Mouse (Mus musculus): ENCODE results near the gene Snx30.

DNA sequence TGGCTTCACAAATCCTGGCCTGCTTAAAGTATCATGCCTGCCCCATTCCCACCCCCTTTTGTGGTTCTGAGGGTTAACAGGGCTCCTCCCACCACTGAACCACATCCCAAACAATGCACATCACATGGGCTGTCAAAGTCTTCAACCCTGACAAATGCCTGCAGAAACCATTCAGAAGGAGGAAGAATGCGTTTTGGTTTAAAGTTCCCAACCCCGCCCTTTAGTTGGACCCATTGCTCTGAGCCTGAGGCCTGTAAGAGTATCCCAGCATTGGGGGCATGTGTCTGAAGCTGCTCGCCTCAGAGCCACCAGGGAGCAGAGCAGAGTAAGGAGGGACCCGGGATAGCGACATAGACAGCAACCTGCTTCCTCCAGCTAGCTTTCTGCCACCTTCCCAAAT is 68.2 kb downstream of the Snx30 start:
- TF ChIP-seq CTCF (IDR thresholded peaks at IDR 0.05; ENCODE audit: low read depth, low read length) (no peak), POLR2A (IDR thresholded peaks at IDR 0.05; ENCODE audit: extremely low read depth, insufficient read depth, low read length) (no peak)

Data from liver, adult 2 months (tissue).